Mouse (Mus musculus): ENCODE results near the gene Heatr6. TPM values are rescaled to one million over a fixed set of nuclear protein-coding genes. Genes with fewer than 3 reads are reported as not detected.

Heatr6 gene
- total and polyA plus RNA-seq, 2 experiments from 2014 or later: 8.9 to 15.1 TPM

GRCm38 (mm10) chr11:83754227-83754626, 731 bp downstream of the Heatr6 start:
- Histone ChIP-seq H3K4me2 (ENCODE audit: low read depth, low read length) (peak overlapping the region; percentile 66), H3K27ac (ENCODE audit: low read depth) (peak overlapping the region; percentile 46; the same call in 1 of the 2 replicates), H3K36me3 (replicated peaks; ENCODE audit: control insufficient read depth, insufficient read depth, low read length) (peaks cover 34% of the 10 kb centered on the region), H3K4me1 (ENCODE audit: control insufficient read depth, insufficient read depth) (peaks cover 8% of the 10 kb centered on the region; the same call in 1 of the 2 replicates), H3K27me3 (ENCODE audit: control insufficient read depth, insufficient read depth, low read length) (peaks cover 19% of the 10 kb centered on the region; the same call in 1 of the 2 replicates), H3K9ac (replicated peaks; ENCODE audit: low read depth, low read length) (peak overlapping the region; percentile 37), H3K9me3 (replicated peaks; ENCODE audit: control insufficient read depth, low read length) (no peaks in the 10 kb centered on the region), H3K4me3 (ENCODE audit: low read depth, low read length) (peak overlapping the region; percentile 51)
- DNase-seq (ENCODE audit: low spot score) (peak; percentile 13), ATAC-seq (ENCODE audit: insufficient read depth, low read depth) (no peak)
- 12% methylated on average over 8 of the region's 8 CpGs for WGBS
- TF ChIP-seq EP300 (IDR thresholded peaks at IDR 0.05; ENCODE audit: low read depth) (no peak), CTCF (IDR thresholded peaks at IDR 0.05; ENCODE audit: low read depth) (no peak)

DNA sequence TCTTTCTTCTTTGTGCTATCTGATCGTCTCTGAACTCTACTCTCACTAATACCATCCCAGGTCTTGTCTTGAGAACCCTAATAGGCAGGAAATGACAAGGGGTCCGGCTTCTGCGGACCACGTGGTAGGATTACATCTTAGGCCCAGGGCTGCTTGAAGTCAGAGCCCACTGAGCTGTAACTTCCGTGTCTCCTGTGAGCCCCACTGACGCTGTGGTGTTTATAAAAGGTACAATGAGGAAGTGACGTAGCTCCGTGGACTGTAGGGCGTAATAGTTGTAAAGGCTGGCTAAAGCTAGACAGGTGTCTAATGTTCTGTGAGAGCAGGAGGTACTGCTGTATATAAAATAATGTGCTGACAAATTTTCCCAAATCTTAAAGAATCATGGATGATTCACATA, 13.8 kb downstream of the Heatr6 start:
- TF ChIP-seq EP300 (IDR thresholded peaks at IDR 0.05; ENCODE audit: low read depth) (no peak), CTCF (IDR thresholded peaks at IDR 0.05; ENCODE audit: low read depth) (no peak)
- Histone ChIP-seq H3K36me3 (replicated peaks; ENCODE audit: control insufficient read depth, insufficient read depth, low read length) (peaks cover 99% of the 10 kb centered on the region), H3K27me3 (ENCODE audit: control insufficient read depth, insufficient read depth, low read length) (no peaks in the 10 kb centered on the region), H3K9ac (replicated peaks; ENCODE audit: low read depth, low read length) (no peak overlapping the region), H3K4me1 (ENCODE audit: control insufficient read depth, insufficient read depth) (no peaks in the 10 kb centered on the region), H3K4me3 (ENCODE audit: low read depth, low read length) (no peak overlapping the region), H3K4me2 (ENCODE audit: low read depth, low read length) (no peak overlapping the region), H3K9me3 (replicated peaks; ENCODE audit: control insufficient read depth, low read length) (no peaks in the 10 kb centered on the region), H3K27ac (ENCODE audit: low read depth) (no peak overlapping the region)
- DNase-seq (ENCODE audit: low spot score) (no peak), ATAC-seq (ENCODE audit: insufficient read depth, low read depth) (no peak)
- 88% methylated on average over 9 of the region's 9 CpGs for WGBS

DNA sequence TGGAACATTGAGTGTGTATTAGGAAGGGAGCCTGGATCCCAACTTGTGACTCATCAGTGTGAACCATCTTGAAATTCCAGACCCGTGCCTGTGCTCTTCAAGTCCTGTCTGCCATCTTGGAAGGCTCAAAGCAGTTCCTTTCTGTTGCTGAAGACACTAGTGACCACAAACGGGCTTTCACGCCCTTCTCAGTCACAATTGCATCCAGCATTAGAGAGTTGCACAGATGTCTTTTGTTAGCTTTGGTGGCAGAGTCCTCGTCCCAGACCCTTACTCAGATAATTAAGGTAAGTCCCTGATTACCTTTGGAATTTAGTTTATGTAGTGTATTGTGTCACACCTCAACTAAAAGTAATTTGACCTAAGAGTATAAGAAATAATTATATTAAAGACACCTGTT, 15.5 kb downstream of the Heatr6 start:
- H3K36me3 ChIP-seq (replicated peaks; ENCODE audit: control insufficient read depth, insufficient read depth, low read length): peaks cover 99% of the 10 kb centered on the region
- DNase-seq (ENCODE audit: low spot score): no peak

GRCm38 (mm10) chr11:83771014-83771413, 17.5 kb downstream of the Heatr6 start:
- H3K36me3 ChIP-seq (replicated peaks; ENCODE audit: control insufficient read depth, insufficient read depth, low read length): peaks cover 98% of the 10 kb centered on the region
- no peak overlapping the region for H3K9ac ChIP-seq (replicated peaks; ENCODE audit: low read depth, low read length)

More for the DNA sequence above, 15.5 kb downstream of the Heatr6 start:
- Histone ChIP-seq H3K4me2 (ENCODE audit: low read depth, low read length) (no peak overlapping the region), H3K27ac (ENCODE audit: low read depth) (no peak overlapping the region), H3K4me1 (ENCODE audit: control insufficient read depth, insufficient read depth) (no peaks in the 10 kb centered on the region), H3K9ac (replicated peaks; ENCODE audit: low read depth, low read length) (no peak overlapping the region), H3K9me3 (replicated peaks; ENCODE audit: control insufficient read depth, low read length) (no peaks in the 10 kb centered on the region), H3K4me3 (ENCODE audit: low read depth, low read length) (no peak overlapping the region), H3K27me3 (ENCODE audit: control insufficient read depth, insufficient read depth, low read length) (no peaks in the 10 kb centered on the region)
- TF ChIP-seq CTCF (IDR thresholded peaks at IDR 0.05; ENCODE audit: low read depth): no peak
- no peak for TF ChIP-seq EP300 (IDR thresholded peaks at IDR 0.05; ENCODE audit: low read depth)
- no peak for ATAC-seq (ENCODE audit: insufficient read depth, low read depth)
- WGBS: 90% methylated on average over 4 of the region's 4 CpGs

GRCm38 (mm10) chr11:83772341-83772740, 18.8 kb downstream of the Heatr6 start:
- Histone ChIP-seq H3K36me3 (replicated peaks; ENCODE audit: control insufficient read depth, insufficient read depth, low read length) (peaks cover 98% of the 10 kb centered on the region), H3K27ac (ENCODE audit: low read depth) (no peak overlapping the region), H3K9ac (replicated peaks; ENCODE audit: low read depth, low read length) (no peak overlapping the region), H3K4me3 (ENCODE audit: low read depth, low read length) (no peak overlapping the region), H3K4me2 (ENCODE audit: low read depth, low read length) (no peak overlapping the region), H3K4me1 (ENCODE audit: control insufficient read depth, insufficient read depth) (no peaks in the 10 kb centered on the region), H3K27me3 (ENCODE audit: control insufficient read depth, insufficient read depth, low read length) (no peaks in the 10 kb centered on the region), H3K9me3 (replicated peaks; ENCODE audit: control insufficient read depth, low read length) (no peaks in the 10 kb centered on the region)
- 94% methylated on average over 6 of the region's 6 CpGs for WGBS
- ATAC-seq (ENCODE audit: insufficient read depth, low read depth) (no peak), DNase-seq (ENCODE audit: low spot score) (no peak)
- TF ChIP-seq CTCF (IDR thresholded peaks at IDR 0.05; ENCODE audit: low read depth) (no peak), EP300 (IDR thresholded peaks at IDR 0.05; ENCODE audit: low read depth) (no peak)

More at GRCm38 (mm10) chr11:83771014-83771413, 17.5 kb downstream of the Heatr6 start:
- H3K4me3 ChIP-seq (ENCODE audit: low read depth, low read length): no peak overlapping the region
- H3K27me3 ChIP-seq (ENCODE audit: control insufficient read depth, insufficient read depth, low read length): no peaks in the 10 kb centered on the region
- no peak for ATAC-seq (ENCODE audit: insufficient read depth, low read depth)
- no peak overlapping the region for H3K4me2 ChIP-seq (ENCODE audit: low read depth, low read length)
- 94% methylated on average over 7 of the region's 7 CpGs for WGBS
- TF ChIP-seq CTCF (IDR thresholded peaks at IDR 0.05; ENCODE audit: low read depth): no peak
- no peak for TF ChIP-seq EP300 (IDR thresholded peaks at IDR 0.05; ENCODE audit: low read depth)
- no peak for DNase-seq (ENCODE audit: low spot score)
- no peak overlapping the region for H3K27ac ChIP-seq (ENCODE audit: low read depth)
- H3K9me3 ChIP-seq (replicated peaks; ENCODE audit: control insufficient read depth, low read length): no peaks in the 10 kb centered on the region
- no peaks in the 10 kb centered on the region for H3K4me1 ChIP-seq (ENCODE audit: control insufficient read depth, insufficient read depth)

DNA sequence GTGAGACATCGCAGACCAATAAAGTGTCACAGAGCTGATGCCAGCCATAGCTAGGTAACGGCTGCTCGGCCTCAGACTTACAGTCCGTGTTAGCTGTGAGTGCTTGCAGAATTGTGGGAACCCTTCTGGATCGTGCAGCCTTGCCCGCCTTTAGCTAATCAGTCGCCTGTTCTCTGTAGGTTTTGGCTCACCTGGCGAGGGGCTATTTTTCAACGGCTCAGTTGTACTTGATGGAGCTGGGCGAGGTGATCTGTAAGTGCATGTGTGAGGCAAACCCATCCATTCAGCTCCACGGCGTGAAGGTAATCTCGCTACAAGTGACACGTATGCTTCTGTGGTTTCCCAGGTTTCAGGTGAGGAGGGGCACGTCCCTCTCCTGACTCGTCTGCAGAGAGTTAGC, 20.2 kb downstream of the Heatr6 start:
- no peak for ATAC-seq (ENCODE audit: insufficient read depth, low read depth)
- 94% methylated on average over 16 of the region's 16 CpGs for WGBS
- Histone ChIP-seq H3K9ac (replicated peaks; ENCODE audit: low read depth, low read length) (no peak overlapping the region), H3K27ac (ENCODE audit: low read depth) (no peak overlapping the region), H3K4me1 (ENCODE audit: control insufficient read depth, insufficient read depth) (no peaks in the 10 kb centered on the region), H3K36me3 (replicated peaks; ENCODE audit: control insufficient read depth, insufficient read depth, low read length) (peaks cover 94% of the 10 kb centered on the region), H3K27me3 (ENCODE audit: control insufficient read depth, insufficient read depth, low read length) (no peaks in the 10 kb centered on the region), H3K4me3 (ENCODE audit: low read depth, low read length) (no peak overlapping the region), H3K4me2 (ENCODE audit: low read depth, low read length) (no peak overlapping the region), H3K9me3 (replicated peaks; ENCODE audit: control insufficient read depth, low read length) (no peaks in the 10 kb centered on the region)
- DNase-seq (ENCODE audit: low spot score): no peak
- no peak for TF ChIP-seq EP300 (IDR thresholded peaks at IDR 0.05; ENCODE audit: low read depth)
- no peak for TF ChIP-seq CTCF (IDR thresholded peaks at IDR 0.05; ENCODE audit: low read depth)
